Mouse (Mus musculus) G1E (cell line): Measurements from ENCODE around the gene Rin3. TPM values are rescaled to one million over a fixed set of nuclear protein-coding genes. Genes with fewer than 3 reads are reported as not detected.

Source experiments
- ATAC-seq: 2 replicates; pipeline ENCODE4 v1.8.0; 2016; ENCODE audit warnings: mild to moderate bottlenecking; ENCODE audit not compliant: insufficient number of reproducible peaks, poor library complexity, low FRiP score, severe bottlenecking; ENCODE audit errors: extremely low read depth
- DNase-seq: peaks from one replicate; pipeline ENCODE4 v3.0.0; 2012; ENCODE audit warnings: low spot score
- H3K27me3 ChIP-seq: 2 replicates; pipeline ENCODE4 v1.6.1; 2012; ENCODE audit warnings: mild to moderate bottlenecking, low read length, inconsistent platforms; ENCODE audit not compliant: insufficient read depth
- H3K36me3 ChIP-seq: replicated peaks from 2 replicates; pipeline ENCODE3; 2012; ENCODE audit warnings: mild to moderate bottlenecking, inconsistent platforms
- H3K4me1 ChIP-seq: 2 replicates; pipeline ENCODE4 v1.6.1; 2012; ENCODE audit warnings: low read depth, low read length, inconsistent platforms, mixed read lengths; ENCODE audit not compliant: insufficient read depth
- H3K4me3 ChIP-seq: 2 replicates; pipeline ENCODE4 v1.5.1; 2012; ENCODE audit warnings: low read depth, mild to moderate bottlenecking, inconsistent platforms, low read length, moderate library complexity, mixed read lengths
- H3K9me3 ChIP-seq: replicated peaks from 2 replicates; pipeline ENCODE4 v1.6.1; 2012; ENCODE audit warnings: inconsistent platforms
- CTCF ChIP-seq: IDR thresholded peaks from 2 replicates; pipeline ENCODE4 v1.5.1; 2012; ENCODE audit warnings: low read depth, low read length, inconsistent platforms, mixed read lengths
- GATA1 ChIP-seq: IDR thresholded peaks from 2 replicates; pipeline ENCODE4 v1.6.1; 2012; ENCODE audit warnings: borderline replicate concordance, low read length, inconsistent platforms, mixed read lengths
- GATA2 ChIP-seq: IDR thresholded peaks from 2 replicates; pipeline ENCODE4 v1.6.1; 2012; ENCODE audit warnings: low read depth, low read length, inconsistent platforms, borderline replicate concordance
- POLR2AphosphoS5 ChIP-seq: IDR thresholded peaks from 2 replicates; pipeline ENCODE4 v1.6.1; 2012; ENCODE audit warnings: low read depth, low read length, inconsistent platforms; ENCODE audit not compliant: insufficient replicate concordance
- TAL1 ChIP-seq: conservative IDR thresholded peaks from 2 replicates; pipeline ENCODE4 v1.6.1; 2012; ENCODE audit warnings: low read depth, low read length, inconsistent platforms, mixed read lengths
- polyA plus RNA-seq: library from polyadenylated mRNA; stranded (reverse); fragments of >175 nt; gene quantifications from 2 replicates; pipeline ENCODE4 v1.2.3, GENCODE M21; 2012
- total RNA-seq, 2 experiments: library from RNA; stranded (forward) in 1 of 2; stranded (reverse) in 1 of 2; fragments of 200-1000 nt in 1 of 2; fragments of >200 nt in 1 of 2; fragmentation: Nextera tagmentation in 1 of 2; gene quantifications; 2 replicates each; pipeline ENCODE4 v1.2.3; 2014 to 2017

Gene Rin3
- total and polyA plus RNA-seq, 3 experiments = 3.4 to 5.2 (median 4.2) TPM

- Histone ChIP-seq H3K36me3 (no peaks in the 10 kb centered on the region), H3K4me3 (no peak overlapping the region), H3K4me1 (peaks cover 13% of the 10 kb centered on the region), H3K27me3 (peaks cover 4% of the 10 kb centered on the region), H3K9me3 (no peaks in the 10 kb centered on the region)
- ATAC-seq = no peak
- DNase-seq = no peak
- no peak for TF ChIP-seq GATA1
- TF ChIP-seq CTCF = no peak
Measured at GRCm38 (mm10) chr12:102416955-102417510, 134.2 kb downstream of the Rin3 start.

DNA sequence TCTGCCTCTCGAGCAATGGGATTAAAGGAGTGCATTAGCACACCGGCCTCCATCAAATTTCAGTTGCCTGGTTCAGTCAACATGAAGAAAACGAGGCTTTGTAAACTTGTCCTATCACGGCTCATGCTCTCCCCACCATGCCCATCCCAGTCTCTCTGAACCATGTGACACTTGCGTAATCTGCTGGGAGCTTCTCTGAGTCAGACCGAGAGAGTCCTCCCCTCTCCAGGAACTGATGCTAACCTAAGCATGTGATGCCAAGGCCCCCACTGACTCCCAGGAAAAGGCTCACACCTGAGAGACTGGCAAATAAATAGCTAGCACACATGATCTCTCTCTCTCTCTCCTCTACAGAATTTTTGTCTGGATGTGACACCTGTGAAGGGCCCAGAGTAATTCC lies 134.9 kb downstream of the Rin3 start:
- no peak for DNase-seq
- Histone ChIP-seq H3K27me3 (peaks cover 4% of the 10 kb centered on the region), H3K36me3 (no peaks in the 10 kb centered on the region), H3K4me1 (peaks cover 17% of the 10 kb centered on the region), H3K4me3 (no peak overlapping the region), H3K9me3 (no peaks in the 10 kb centered on the region)
- TF ChIP-seq TAL1 (no peak), GATA1 (no peak), GATA2 (no peak), POLR2AphosphoS5 (no peak), CTCF (no peak)
- ATAC-seq = no peak

GRCm38 (mm10) chr12:102419544-102419943 lies 136.7 kb downstream of the Rin3 start:
- H3K36me3 ChIP-seq = no peaks in the 10 kb centered on the region
- ATAC-seq = no peak; the same call in 1 of the 2 replicates
- TF ChIP-seq POLR2AphosphoS5 (no peak), TAL1 (no peak), GATA1 (no peak), CTCF (no peak), GATA2 (no peak)
- H3K27me3 ChIP-seq = peaks cover 4% of the 10 kb centered on the region
- no peak overlapping the region for H3K4me3 ChIP-seq
- no peak for DNase-seq
- no peaks in the 10 kb centered on the region for H3K9me3 ChIP-seq
- H3K4me1 ChIP-seq = peaks cover 20% of the 10 kb centered on the region

DNA sequence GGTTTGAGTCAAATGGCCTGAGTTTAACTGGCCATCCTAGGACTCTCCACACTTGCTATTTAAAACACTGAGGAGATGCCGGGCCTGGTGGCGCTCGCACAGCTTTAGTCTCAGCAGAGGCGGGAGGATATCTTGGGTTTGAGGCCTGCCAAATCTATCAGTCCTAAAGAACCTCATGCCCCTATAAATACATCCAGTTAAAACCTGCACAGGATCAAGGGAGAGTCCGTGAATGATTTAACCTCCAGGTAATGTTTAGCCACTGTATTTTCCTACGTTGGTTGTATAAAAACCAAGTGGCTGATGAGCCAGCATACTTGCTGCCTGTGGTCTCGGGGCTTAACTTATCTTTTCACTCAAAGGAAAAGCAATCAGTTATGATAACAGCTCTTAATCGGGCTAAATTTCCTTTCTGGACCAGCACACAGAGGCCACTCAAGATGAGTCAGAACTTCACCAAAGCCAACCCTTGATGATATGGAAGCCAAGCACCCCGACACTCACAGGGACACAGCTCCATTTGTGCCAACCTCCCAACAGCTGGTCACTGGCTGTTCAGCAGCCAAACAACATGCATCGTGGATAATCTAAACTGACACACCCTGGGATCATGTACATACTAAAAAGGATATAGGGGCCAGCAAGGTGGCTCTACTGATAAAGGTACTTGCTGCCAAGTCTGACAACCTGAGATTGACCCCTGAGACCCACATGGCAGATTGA lies 137.5 kb downstream of the Rin3 start:
- H3K9me3 ChIP-seq = no peaks in the 10 kb centered on the region
- no peak overlapping the region for H3K4me3 ChIP-seq
- H3K27me3 ChIP-seq = peaks cover 4% of the 10 kb centered on the region
- no peaks in the 10 kb centered on the region for H3K36me3 ChIP-seq
- no peak for TF ChIP-seq POLR2AphosphoS5
- TF ChIP-seq TAL1 = peak; percentile 76
- ATAC-seq = peak; percentile 83
- peaks cover 20% of the 10 kb centered on the region for H3K4me1 ChIP-seq
- DNase-seq = no peak

GRCm38 (mm10) chr12:102422065-102422464 lies 139.2 kb downstream of the Rin3 start:
- H3K4me1 ChIP-seq = peaks cover 28% of the 10 kb centered on the region

DNA sequence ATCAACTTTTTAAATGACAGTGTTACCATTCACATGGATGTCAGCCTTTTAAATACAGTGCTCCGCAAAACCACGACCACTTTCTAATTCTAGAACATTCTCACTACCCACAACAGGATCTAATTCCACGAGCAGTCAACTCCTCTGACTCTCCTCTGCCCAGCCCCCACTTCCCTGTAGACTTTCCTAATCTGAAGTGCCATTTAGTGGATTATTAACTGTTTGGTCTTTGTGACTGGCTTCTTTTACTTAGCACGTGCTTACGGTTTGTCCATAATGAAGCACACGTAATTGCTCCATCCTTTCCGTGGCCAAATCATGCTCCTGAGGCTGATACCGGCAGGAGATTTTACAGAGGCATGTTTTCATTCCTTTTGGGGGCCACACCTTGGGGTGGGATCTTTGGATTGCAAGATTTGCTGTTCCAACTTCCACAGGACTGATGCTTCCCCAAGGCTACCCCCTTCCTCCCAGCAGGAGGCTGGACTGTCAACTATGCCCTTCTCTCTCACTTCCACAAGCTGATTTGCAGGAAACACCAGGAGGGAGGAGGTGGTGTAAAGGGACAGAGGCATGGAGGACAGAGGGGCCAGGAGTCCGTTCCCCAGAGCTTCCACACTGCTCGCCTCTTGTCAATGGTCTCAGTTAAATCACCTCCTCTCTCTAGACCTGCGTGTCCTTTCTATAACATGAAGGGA lies 139.9 kb downstream of the Rin3 start:
- no peak for ATAC-seq
- TF ChIP-seq TAL1 (no peak), GATA1 (no peak), CTCF (no peak), GATA2 (no peak), POLR2AphosphoS5 (no peak)
- no peak overlapping the region for H3K4me3 ChIP-seq
- H3K27me3 ChIP-seq = no peaks in the 10 kb centered on the region
- no peak for DNase-seq
- no peaks in the 10 kb centered on the region for H3K9me3 ChIP-seq
- peaks cover 28% of the 10 kb centered on the region for H3K4me1 ChIP-seq
- no peaks in the 10 kb centered on the region for H3K36me3 ChIP-seq

More at GRCm38 (mm10) chr12:102422065-102422464, 139.2 kb downstream of the Rin3 start:
- Histone ChIP-seq H3K27me3 (no peaks in the 10 kb centered on the region), H3K9me3 (no peaks in the 10 kb centered on the region), H3K4me3 (no peak overlapping the region), H3K36me3 (no peaks in the 10 kb centered on the region)
- TF ChIP-seq POLR2AphosphoS5 (no peak), TAL1 (no peak), CTCF (no peak), GATA2 (no peak), GATA1 (no peak)
- DNase-seq (no peak), ATAC-seq (no peak)
